Mouse (Mus musculus) limb, embryonic 10.5 days (tissue): ENCODE measurements at regions not wholly inside any gene's neighbourhood (a gene's known extent, or its start where the extent isn't known, plus 50 kb on each side); places are given as distances from the start of the nearest gene placed in this dataset.

Experiments
- DNase-seq: peaks from one replicate; pipeline ENCODE4 v3.0.0-alpha.2; 2017; ENCODE audit warnings: low spot score
- H3K27ac ChIP-seq: fragments of 300-500 bp; sonication (generic); 2 replicates; pipeline ENCODE4 v1.5.1; 2016; ENCODE audit warnings: mild to moderate bottlenecking
- H3K27me3 ChIP-seq: fragments of 300-500 bp; sonication (generic); 2 replicates; pipeline ENCODE4 v1.6.1; 2016; ENCODE audit warnings: low read depth, mild to moderate bottlenecking; ENCODE audit not compliant: poor library complexity, severe bottlenecking
- H3K36me3 ChIP-seq: fragments of 300-500 bp; sonication (generic); 2 replicates; pipeline ENCODE4 v1.6.1; 2016; ENCODE audit warnings: mild to moderate bottlenecking, moderate library complexity
- H3K4me1 ChIP-seq: fragments of 300-500 bp; sonication (generic); 2 replicates; pipeline ENCODE4 v1.6.1; 2016
- H3K4me3 ChIP-seq: fragments of 300-500 bp; sonication (generic); 2 replicates; pipeline ENCODE4 v1.5.1; 2016; ENCODE audit warnings: mild to moderate bottlenecking, moderate library complexity
- H3K9me3 ChIP-seq: fragments of 300-500 bp; sonication (generic); replicated peaks from 2 replicates; pipeline ENCODE4 v1.6.1; 2016; ENCODE audit warnings: mild to moderate bottlenecking
- WGBS: fragments of 180-500 bp; shearing (Covaris S2); methylation state at CpG from one replicate; pipeline ENCODE4 v1.1.7; 2016; 5-methylcytosine and 5-hydroxymethylcytosine counted together

DNA sequence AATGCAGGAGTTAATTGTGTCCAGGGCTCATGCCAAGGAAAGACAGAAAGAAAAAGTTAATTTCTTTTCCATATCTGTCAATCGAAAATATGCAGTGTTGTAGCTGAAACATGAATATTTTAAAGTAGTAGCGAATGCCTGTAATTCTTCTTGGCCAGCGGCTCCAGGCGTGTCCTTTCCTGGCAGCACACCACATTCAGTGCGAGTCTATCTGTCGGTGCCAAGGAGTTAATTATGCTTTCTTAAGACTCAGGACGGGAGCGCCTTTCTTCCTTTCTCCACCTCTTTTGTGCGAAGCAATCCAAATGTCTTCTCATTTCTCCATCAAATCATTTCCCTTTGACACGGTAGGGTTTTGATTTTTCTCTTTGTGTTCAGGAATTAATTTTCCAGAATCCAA lies 226.5 kb upstream of the Nrip1 start:
- H3K27me3 ChIP-seq, result no peaks in the 10 kb centered on the region
- H3K27ac ChIP-seq, result no peak overlapping the region
- H3K4me3 ChIP-seq, result no peak overlapping the region
- 87% methylated on average over 10 of the region's 10 CpGs for WGBS
- no peaks in the 10 kb centered on the region for H3K9me3 ChIP-seq
- peaks cover 5% of the 10 kb centered on the region; the same call in 1 of the 2 replicates for H3K4me1 ChIP-seq
- no peaks in the 10 kb centered on the region for H3K36me3 ChIP-seq
- DNase-seq, result no peak

DNA sequence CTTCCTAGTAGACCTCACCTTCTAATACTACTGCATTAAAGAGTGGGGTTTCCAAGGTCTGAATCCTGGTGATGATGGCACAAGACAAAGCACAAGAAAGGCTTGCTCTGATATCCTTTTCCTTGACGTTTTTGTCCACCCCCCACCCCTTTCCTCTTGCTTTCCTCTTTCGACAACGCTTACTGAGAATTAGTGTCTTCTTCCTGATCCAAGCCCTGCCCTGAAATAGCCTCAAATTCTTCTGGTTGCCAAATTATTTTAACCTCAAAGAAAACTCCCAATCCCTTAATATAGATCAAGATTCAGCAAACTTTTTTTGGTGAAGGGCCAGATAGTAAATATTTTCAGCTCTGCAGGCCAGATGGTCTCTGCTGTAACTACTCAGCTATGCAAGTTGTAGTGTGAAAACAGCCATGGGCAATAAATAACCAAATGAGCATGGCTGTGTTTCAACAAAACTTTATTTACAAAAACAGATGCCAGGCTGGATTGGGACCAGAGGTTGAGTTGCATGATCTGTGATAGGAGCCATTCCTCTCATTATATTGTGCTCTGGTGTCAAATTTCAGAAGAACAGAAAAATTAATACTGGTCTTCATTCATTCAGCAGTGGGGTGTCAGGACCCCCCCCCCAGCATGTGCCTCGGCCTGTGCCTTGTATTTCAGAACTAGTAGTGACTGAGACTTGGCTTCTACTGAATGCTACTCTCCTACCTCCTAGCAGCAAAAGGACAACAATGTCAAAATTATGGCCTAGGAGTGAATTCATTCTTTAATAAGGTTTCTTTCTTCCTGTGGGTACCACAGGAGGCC lies 218.5 kb upstream of the Nrip1 start:
- DNase-seq, result no peak
- WGBS, result 82% methylated on average over 4 of the region's 4 CpGs
- no peaks in the 10 kb centered on the region for H3K9me3 ChIP-seq

DNA sequence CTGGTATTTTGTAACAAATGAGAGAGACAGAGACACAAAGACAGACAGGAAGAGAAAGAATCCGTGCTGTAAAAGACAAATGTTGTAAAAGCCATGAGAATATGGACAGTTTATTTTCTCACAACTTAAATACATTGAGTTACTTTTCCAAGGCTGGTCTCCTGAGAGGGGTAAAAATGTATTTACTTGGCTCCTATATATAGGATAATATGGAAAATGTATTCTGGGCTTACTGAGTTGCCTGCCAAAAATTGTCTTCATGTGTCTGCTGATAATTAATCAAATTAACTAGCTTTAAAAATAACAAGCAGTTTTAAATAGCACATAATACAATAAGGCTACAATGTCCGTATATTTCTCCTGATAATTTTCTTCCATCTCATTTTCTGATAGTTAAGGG lies 216.2 kb upstream of the Nrip1 start:
- no peak overlapping the region for H3K27ac ChIP-seq
- no peaks in the 10 kb centered on the region for H3K27me3 ChIP-seq
- H3K9me3 ChIP-seq, result no peaks in the 10 kb centered on the region
- no peak overlapping the region for H3K4me3 ChIP-seq
- peaks cover 6% of the 10 kb centered on the region for H3K4me1 ChIP-seq
- no peaks in the 10 kb centered on the region for H3K36me3 ChIP-seq
- DNase-seq, result no peak
- 84% methylated on average over 2 of the region's 2 CpGs for WGBS

More for the DNA sequence above, 218.5 kb upstream of the Nrip1 start:
- Histone ChIP-seq H3K4me3 (no peak overlapping the region), H3K27me3 (no peaks in the 10 kb centered on the region), H3K27ac (no peak overlapping the region), H3K36me3 (no peaks in the 10 kb centered on the region), H3K4me1 (peaks cover 6% of the 10 kb centered on the region)

DNA sequence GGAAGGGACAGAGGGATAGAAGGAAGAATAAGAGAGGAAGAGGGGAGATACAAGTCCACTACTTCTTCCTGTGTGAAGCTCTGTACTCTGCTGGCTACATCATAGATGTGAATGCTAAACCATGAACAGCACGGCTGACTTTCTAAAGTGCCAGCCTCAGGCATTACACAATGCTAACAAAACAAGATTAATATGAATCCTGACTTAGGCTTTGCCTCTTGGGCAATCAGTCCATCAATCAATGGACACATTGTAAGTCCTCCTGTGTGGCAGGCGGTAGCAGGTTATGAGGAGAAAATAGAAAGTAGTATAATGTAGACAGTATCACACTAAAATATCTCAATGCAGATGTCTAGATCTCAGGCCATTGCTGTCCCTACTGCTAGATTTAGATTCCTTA lies 203.6 kb upstream of the Nrip1 start:
- 95% methylated on average over 2 of the region's 2 CpGs for WGBS
- H3K9me3 ChIP-seq, result no peaks in the 10 kb centered on the region
- no peak for DNase-seq
- H3K36me3 ChIP-seq, result no peaks in the 10 kb centered on the region
- no peaks in the 10 kb centered on the region for H3K4me1 ChIP-seq
- H3K4me3 ChIP-seq, result no peak overlapping the region
- H3K27ac ChIP-seq, result no peak overlapping the region
- no peaks in the 10 kb centered on the region for H3K27me3 ChIP-seq

DNA sequence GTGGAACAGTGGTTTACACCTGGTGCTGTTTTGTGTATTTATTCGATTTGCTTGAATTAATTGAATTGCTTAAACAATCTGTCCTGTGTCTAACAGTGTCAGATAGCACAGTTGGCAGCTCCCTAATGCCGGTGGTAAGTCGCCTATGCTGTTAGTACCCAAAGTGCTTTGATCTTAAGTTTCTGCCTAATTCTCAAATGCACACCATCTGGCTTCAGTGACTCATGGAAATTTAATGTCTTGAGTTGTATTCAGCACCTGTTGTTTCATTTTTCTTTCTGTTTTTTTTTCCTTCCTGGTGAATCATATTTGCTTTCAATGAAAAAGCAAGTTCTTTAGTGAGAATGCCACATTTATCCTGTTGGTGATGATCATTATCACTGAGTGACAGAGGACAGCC lies 201.7 kb upstream of the Nrip1 start:
- no peak for DNase-seq
- no peaks in the 10 kb centered on the region for H3K27me3 ChIP-seq
- no peak overlapping the region for H3K27ac ChIP-seq
- H3K4me1 ChIP-seq, result no peaks in the 10 kb centered on the region
- no peaks in the 10 kb centered on the region for H3K9me3 ChIP-seq
- no peaks in the 10 kb centered on the region for H3K36me3 ChIP-seq
- H3K4me3 ChIP-seq, result no peak overlapping the region
- WGBS, result 55% methylated on average over 3 of the region's 3 CpGs

DNA sequence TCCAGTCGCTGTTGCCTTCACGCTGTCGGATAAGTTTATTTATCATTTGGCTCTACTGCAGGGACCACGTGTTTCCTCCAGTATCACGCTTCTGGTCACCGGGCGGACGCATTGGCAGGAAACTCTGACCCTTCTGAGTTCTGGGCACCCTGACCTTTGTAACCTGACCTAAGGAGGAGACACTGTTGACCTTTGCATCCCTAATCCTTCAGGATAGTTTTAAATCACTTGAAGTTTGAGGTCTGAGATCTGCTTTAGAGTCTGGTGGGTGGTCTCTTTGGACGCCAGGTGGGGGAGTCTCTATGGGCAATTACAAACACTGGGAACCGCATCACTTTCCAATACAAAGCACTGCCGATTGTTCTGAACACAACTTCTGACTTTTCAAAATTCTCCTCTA lies 192.6 kb upstream of the Nrip1 start:
- peak; percentile 33 for DNase-seq
- H3K9me3 ChIP-seq, result no peaks in the 10 kb centered on the region
- no peaks in the 10 kb centered on the region for H3K27me3 ChIP-seq
- H3K4me1 ChIP-seq, result peaks cover 19% of the 10 kb centered on the region
- H3K4me3 ChIP-seq, result no peak overlapping the region
- H3K36me3 ChIP-seq, result no peaks in the 10 kb centered on the region
- no peak overlapping the region for H3K27ac ChIP-seq
- 2% methylated on average over 11 of the region's 11 CpGs for WGBS

DNA sequence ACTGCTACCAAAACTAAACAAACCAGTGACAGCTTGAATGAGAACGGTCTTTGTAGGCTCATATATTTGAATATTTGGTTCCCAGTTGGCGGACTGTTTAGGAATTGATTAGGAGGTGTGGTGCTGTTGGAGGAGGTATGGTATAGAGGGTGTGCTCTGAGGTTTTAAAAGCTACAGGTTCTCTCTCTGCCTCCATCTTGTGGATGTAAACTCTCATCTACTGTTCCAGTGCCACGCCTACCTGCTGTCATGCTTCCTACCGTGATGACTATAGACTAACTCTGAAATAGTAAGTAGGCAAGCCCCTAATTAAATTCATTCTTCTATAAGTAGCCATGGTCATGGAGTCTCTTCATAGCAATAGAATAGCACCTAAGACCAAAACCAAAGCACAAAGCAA lies 181.2 kb upstream of the Nrip1 start:
- no peak for DNase-seq
- Histone ChIP-seq H3K9me3 (no peaks in the 10 kb centered on the region), H3K4me3 (no peak overlapping the region), H3K36me3 (no peaks in the 10 kb centered on the region), H3K27ac (no peak overlapping the region), H3K4me1 (no peaks in the 10 kb centered on the region), H3K27me3 (no peaks in the 10 kb centered on the region)
- 86% methylated on average over 4 of the region's 4 CpGs for WGBS

DNA sequence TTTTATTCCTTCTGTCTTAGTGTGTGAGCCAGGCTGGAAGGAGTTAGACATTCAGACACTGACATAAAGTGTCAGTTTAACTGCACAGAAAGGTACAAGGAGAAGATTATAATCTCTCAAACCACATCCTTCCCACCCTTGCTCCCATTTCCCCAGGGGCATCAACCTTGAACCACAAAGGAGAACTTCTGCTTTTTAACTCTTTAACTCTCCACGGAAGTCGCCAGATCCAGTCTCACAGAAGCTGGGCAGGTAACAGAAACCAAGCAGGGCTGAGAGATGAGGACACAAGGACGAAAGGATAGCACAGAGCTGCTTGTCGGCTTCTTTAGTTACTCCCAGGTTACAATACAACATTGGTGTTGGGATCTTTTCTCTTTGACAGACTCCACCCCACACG lies 176.0 kb upstream of the Nrip1 start:
- H3K4me1 ChIP-seq, result no peaks in the 10 kb centered on the region
- 96% methylated on average over 5 of the region's 5 CpGs for WGBS
- no peak for DNase-seq

DNA sequence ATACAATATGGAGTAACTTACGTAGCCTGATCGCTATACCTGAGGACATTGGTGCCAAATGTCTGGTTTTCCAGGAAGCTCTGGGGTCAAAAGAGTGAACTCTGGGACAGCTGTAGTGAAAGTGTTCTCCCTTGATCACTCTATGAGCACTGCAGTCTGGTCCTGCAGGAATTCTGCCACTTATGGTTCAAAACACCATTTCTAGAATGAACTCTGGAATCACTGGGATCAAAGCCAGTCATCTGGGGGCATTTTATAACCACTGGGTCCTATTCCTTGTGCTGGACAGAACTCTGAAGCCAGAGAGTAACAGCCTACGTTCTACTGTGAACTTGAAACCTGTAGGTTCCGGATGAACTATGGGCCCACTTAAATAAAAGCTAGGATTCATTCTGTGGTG lies 173.5 kb upstream of the Nrip1 start:
- DNase-seq, result no peak
- H3K36me3 ChIP-seq, result no peaks in the 10 kb centered on the region
- no peak overlapping the region for H3K27ac ChIP-seq
- no peak overlapping the region for H3K4me3 ChIP-seq
- H3K4me1 ChIP-seq, result no peaks in the 10 kb centered on the region
- WGBS, result 93% methylated on average over 4 of the region's 4 CpGs
- H3K9me3 ChIP-seq, result no peaks in the 10 kb centered on the region
- H3K27me3 ChIP-seq, result no peaks in the 10 kb centered on the region

More for the DNA sequence above, 176.0 kb upstream of the Nrip1 start:
- Histone ChIP-seq H3K9me3 (no peaks in the 10 kb centered on the region), H3K4me3 (no peak overlapping the region), H3K27ac (no peak overlapping the region), H3K36me3 (no peaks in the 10 kb centered on the region), H3K27me3 (no peaks in the 10 kb centered on the region)

DNA sequence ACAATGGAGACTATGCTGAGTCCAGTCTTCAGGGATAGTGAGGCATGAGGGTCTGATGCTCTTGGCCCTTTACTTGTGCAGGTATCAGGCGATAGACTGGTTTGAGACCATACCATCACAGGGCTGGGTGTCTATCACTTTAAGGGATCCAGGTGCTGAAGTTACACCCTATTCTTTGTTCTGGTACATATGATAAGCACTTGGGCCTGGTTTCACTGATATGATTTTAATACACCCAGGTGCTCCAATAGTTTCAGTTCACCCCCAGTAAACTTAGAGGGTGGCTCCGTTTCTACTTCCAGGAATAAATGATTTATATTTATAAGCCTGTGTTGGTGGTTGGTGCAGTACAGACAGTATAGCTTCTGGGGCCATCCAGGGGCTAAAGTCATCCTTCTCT lies 173.0 kb upstream of the Nrip1 start:
- H3K27me3 ChIP-seq, result no peaks in the 10 kb centered on the region
- H3K36me3 ChIP-seq, result no peaks in the 10 kb centered on the region
- no peaks in the 10 kb centered on the region for H3K9me3 ChIP-seq
- WGBS, result 98% methylated on average over 2 of the region's 2 CpGs
- no peak overlapping the region for H3K4me3 ChIP-seq
- no peak overlapping the region for H3K27ac ChIP-seq
- no peaks in the 10 kb centered on the region for H3K4me1 ChIP-seq
- no peak for DNase-seq

DNA sequence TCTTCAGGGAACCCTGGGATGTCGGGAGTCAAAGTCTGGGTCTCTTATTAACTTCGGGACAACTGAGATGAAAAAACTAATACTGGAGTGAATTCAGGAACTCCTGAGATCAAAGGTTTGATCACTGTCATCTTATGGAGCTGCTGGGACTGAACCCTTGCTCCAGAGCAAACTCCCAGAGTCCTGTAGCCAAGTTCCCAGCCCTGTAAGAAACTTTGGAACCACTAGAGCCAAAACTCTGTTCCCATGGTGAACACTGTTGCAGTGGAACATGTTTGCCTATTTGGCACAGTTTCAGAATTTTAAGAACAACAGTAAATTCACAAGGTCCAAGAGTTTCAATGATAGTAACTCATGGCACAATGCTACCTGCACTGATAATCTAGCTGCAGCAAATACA lies 172.3 kb upstream of the Nrip1 start:
- H3K4me3 ChIP-seq, result no peak overlapping the region
- H3K4me1 ChIP-seq, result peaks cover 6% of the 10 kb centered on the region; the same call in 1 of the 2 replicates
- no peak overlapping the region for H3K27ac ChIP-seq
- no peaks in the 10 kb centered on the region for H3K9me3 ChIP-seq
- H3K36me3 ChIP-seq, result no peaks in the 10 kb centered on the region
- WGBS, result 86% methylated on average over 2 of the region's 2 CpGs
- no peak for DNase-seq
- H3K27me3 ChIP-seq, result no peaks in the 10 kb centered on the region

DNA sequence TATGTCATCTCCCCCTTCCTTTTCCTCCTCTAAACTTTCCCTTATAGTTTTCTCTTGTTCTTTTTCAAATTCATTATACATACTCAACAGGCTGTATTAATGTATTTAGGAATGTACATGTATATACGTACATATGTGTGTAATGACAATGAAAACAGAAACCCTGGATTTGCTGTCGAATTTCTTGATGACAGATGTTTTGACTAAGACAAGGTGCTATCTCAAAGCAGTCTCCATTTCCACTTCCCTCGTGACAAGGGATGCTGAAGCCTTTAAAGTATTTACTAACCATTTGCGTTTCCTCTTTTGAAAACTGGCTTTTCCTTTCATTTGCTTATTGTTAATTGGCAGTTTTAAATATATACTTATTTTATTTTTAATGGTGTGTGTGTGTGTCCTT lies 171.3 kb upstream of the Nrip1 start:
- WGBS, result 80% methylated on average over 4 of the region's 4 CpGs

DNA sequence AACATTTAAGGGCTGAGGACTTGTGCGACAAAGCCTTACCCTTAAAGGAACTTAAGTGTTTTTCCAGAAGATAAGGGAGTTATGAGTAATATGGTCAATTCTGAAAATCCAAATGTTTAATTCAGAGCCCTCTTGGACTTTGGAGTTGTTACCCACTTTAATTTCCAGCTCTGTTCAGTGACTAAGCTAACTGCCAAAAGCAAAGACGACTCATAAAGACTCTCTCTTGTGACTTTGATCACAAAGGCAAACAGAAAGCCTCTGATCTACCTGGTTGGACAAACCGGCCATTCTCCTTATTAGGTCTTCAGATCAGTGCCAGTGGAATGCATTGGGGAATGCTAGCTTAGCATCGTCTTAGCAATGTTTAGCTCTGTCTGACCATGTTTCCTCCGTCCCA lies 167.3 kb upstream of the Nrip1 start:
- 55% methylated on average over 5 of the region's 5 CpGs for WGBS
- H3K36me3 ChIP-seq, result no peaks in the 10 kb centered on the region
- H3K4me3 ChIP-seq, result no peak overlapping the region
- H3K4me1 ChIP-seq, result peaks cover 28% of the 10 kb centered on the region
- DNase-seq, result no peak
- H3K27me3 ChIP-seq, result no peaks in the 10 kb centered on the region
- no peak overlapping the region for H3K27ac ChIP-seq
- H3K9me3 ChIP-seq, result no peaks in the 10 kb centered on the region

More for the DNA sequence above, 171.3 kb upstream of the Nrip1 start:
- Histone ChIP-seq H3K27me3 (no peaks in the 10 kb centered on the region), H3K4me1 (peaks cover 12% of the 10 kb centered on the region), H3K9me3 (no peaks in the 10 kb centered on the region), H3K27ac (no peak overlapping the region), H3K4me3 (no peak overlapping the region), H3K36me3 (no peaks in the 10 kb centered on the region)
- DNase-seq, result no peak
